Mouse (Mus musculus) c-Kit-positive CD71-positive TER-119-negative erythroid progenitor cells, embryonic 14.5 days (primary cell): Measurements from ENCODE around the gene Phc2.
"Not testable (repeated sequence)": the region's sequence is repeated elsewhere in the genome, so short reads cannot be mapped to it uniquely, and the experiment has no call there.

Experiments
- DNase-seq: peaks from one replicate; pipeline ENCODE4 v3.0.0-alpha.2; 2013; ENCODE audit warnings: low read depth

The Phc2 gene

DNA sequence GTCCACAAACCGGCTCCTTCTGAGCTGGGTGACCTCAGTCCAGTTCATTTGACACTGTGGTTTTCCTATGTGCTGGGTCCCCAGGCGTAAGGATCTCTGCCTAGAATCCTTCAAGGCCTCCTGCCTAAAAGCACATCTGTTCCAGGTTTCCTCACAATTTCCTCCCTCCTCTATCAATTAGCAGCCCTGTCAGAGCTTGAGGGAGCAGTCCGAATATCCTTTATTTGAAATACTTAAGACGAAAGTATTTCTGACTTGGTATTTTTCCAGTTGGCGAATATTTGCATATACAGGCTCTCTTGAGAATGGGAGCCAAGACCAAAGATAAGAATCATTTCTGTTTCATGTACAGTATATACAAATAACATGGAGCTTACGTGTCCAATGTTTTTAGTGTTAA lies 8.6 kb upstream of the Phc2 start:
- no peak for DNase-seq

DNA sequence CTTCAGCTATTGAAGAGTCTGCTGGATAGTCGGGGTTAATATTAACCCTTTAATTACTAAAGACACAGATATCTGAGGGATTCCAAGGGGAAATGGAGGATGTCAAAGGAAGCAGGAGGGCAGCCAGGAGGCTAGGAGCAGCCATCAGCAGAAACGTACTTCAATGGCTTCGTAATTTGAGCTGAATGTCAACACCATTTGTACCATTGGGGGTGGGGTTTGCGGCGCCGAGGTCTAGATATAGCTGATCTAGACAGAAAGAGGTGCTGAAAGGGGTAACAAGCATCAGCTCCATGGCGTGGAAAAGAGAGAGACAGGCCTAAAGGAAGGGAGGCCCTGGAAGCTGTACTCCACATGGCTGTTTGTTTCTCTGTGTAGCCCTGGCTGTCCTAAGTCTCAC lies 7.7 kb upstream of the Phc2 start:
- DNase-seq, result no peak

DNA sequence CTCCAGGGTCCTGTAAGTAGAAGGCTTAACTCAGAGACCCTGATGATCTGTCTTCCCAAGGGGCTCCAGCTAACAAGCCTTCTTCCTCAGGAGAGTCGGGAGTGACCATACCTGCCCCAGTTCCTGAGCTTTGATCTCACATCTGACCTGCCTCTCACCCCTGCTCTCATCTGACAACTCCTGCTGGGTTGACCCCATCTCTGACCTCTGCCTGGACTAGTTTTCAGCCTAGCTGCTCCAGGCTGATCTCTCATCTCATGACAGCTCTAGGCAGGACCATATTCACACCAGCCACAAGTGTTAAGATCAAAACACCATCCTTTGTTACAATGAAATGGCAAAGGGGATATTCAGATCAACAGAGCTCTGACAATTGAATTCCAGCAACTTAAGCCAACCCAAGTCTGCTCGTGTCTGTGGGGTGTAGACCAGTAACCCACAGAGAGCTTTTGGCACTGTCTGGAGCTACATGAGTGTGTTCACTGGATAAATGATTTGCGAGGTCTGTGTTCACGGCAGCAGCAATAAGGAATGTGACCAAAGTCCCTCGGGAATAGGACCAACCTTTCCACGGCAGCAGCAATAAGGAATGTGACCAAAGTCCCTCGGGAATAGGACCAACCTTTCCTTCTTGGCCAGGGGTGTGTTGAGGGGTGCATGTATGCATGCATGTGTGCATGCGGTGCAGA lies 5.8 kb upstream of the Phc2 start:
- DNase-seq, result no peak

DNA sequence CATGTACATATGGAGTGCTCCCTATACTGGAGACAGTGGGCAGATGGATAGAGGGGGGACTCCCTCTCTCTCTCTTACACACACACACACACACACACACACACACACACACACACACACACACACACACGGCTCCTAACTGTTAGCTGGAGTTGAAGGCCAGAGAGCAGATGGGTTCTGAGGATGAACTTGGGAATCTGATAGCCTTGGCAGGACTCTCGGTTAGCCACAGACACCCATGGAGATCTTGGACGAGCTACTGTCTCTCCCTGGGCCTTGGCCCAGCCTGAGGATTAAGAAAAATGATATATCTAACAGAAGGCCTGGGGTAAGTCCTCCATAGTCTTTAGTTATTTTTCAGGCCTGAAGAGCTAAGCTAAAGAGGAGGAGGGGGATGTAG lies 3.0 kb upstream of the Phc2 start:
- DNase-seq, result no peak

DNA sequence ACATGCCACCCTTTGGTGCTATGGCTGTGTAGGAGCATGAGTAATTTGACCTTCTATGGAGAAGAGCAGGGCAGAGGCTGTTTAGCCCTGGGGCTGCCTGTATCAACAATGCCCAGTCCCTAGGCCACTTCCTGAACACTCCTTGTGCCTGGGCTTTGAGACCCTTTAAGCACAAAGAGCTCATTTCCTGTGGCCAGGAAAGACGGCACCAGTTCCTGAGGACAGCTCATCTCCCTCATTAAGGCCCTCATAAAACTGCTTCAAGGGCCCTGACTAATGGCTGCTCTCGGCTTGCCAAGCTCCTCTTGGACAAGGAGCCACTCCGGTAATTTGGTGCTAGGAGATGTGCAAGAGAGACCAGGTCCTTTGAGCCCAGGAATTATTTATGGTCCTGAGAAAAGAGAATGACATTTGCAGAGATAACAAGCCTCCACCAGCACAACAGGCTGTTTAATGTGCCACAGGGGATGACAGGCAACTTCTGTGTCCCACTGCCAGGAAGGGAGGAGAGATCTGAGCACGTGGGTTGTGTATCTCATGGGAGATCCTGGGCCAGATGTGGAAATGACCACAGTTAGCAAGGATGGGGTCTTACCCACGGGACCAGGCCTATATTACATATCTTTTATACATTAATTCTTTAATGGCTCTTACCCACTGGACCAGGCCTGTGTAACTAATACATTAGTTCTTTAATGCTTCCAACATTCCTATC lies 1.8 kb upstream of the Phc2 start:
- no peak for DNase-seq

DNA sequence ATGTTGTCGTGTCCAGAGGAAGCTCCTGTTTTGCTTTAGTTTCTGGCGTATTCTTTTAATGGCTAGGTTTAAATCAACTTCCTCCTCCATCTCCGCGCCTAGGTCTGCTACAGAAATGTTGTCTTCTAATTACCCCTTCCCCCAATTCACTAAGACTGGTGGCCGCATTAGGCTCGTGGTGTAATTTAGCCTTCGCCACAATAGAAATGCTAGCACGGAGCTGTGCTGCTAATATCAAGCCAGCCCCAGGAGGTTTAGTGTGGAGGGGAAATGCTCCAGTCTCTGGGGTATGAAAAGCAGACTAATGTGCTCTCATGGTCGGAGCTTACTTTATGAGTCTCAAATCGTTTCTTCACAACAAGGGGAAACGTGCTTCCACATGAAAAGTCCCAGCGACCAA lies 944 bp downstream of the Phc2 start:
- no peak for DNase-seq

DNA sequence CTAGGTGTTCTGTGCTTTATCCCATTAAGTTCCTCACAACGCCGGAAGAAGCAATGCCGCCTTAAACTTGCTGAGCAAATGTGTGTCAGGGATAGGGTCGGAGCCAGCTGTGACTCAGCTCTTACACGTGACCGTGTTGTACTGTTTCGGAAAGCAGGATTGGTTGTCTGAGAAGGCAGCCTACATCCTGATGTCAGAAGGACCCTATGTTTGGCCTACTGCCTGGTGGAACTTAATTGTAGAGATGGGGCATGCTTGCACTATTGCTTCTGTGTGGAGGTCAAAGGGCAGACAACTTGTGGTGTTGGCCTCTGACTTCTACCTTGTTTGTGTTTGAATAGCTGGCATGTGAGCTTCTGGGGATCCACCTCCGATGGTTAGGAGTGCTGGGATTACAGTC lies 5.7 kb downstream of the Phc2 start:
- DNase-seq, result no peak

DNA sequence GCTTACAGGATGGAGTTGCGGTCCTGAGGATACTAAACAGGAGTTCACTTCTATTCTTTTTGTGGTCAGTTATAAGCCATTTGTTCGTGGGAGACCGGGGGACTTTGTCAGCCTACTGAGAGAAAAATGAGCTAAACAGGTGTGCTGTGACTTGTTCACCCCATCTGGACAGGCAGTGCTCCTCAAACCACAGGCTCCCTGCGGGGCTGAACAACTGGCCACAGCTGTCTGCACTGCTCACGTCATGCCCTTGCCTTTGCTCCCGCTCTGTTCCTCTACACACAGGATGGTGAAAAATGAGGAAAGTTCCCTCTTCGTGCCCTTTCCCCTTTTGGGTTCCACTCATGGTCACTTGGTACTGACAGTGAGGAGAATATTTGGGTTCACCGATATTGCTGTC lies 6.6 kb downstream of the Phc2 start:
- no peak for DNase-seq

DNA sequence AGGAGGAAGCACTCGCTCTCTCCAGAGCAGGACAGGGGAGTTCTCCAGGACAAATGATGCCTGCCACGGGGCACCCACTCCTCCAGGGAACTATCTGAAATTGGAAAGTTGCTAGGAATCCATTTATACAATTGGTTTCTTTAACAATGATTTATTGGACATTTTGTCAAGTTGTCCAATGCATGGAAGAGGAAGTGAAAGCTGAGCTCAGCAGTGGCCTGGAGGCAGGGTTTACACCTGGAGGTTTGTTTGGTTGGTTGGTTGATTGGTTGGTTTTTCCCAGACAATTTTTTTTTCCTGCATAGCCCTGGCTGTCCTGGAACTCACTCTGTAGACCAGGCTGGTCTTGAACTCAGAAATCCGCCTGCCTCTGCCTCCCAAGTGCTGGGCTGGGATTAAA lies 9.5 kb downstream of the Phc2 start:
- DNase-seq, result no peak

DNA sequence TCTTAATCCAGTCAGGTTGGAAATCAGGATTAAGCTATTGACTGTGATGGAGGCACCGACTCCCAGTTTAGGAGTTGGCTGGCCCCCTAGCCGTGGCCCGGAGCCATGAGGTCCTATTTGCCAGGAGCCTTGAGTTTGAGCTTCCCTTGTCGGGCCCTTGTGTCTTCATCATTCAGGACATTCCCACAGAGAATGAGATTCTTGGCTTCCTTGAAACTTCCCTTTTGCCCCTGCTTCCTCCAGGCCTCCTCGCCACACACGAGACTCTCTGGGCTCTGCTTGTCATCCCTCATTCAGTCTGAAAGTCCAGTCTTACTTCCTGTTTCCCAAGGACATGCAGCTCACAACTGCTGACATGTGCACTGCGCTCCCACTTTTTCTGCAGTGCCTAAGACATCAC lies 11.9 kb downstream of the Phc2 start:
- not testable (repeated sequence) for DNase-seq

DNA sequence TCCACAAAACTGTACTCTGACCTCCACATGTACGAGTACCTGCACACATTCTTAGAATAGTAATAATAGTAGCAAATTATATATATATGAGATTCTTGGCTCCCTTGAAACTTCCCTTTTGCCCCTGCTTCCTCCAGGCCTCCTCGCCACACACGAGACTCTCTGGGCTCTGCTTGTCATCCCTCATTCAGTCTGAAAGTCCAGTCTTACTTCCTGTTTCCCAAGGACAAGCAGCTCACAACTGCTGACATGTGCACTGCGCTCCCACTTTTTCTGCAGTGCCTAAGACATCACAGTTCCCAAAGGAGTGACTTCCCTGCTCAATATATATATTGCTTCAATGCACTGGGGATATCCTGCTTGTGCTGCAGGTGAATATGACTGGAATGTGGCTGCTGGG lies 12.7 kb downstream of the Phc2 start:
- DNase-seq, result not testable (repeated sequence)

DNA sequence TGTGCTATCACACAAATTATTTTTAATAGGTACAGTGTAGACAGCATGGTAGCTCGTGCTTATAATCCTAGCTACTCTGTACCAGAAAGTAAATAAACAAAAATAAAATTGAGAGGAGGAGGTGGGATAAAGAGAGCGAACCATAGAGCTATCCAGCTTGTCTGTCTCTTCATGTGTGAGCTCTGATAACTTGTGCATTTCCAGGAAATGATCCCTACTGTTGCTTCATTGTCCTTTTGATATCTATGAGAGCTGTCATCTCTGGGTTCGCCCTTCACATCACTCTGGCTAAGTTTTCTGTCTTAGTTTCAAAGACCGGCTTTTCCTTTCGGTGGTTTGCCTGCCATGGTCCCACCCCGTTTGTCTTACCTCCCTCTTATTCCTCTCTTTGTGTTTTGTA lies 14.7 kb downstream of the Phc2 start:
- DNase-seq, result peak; percentile 66

DNA sequence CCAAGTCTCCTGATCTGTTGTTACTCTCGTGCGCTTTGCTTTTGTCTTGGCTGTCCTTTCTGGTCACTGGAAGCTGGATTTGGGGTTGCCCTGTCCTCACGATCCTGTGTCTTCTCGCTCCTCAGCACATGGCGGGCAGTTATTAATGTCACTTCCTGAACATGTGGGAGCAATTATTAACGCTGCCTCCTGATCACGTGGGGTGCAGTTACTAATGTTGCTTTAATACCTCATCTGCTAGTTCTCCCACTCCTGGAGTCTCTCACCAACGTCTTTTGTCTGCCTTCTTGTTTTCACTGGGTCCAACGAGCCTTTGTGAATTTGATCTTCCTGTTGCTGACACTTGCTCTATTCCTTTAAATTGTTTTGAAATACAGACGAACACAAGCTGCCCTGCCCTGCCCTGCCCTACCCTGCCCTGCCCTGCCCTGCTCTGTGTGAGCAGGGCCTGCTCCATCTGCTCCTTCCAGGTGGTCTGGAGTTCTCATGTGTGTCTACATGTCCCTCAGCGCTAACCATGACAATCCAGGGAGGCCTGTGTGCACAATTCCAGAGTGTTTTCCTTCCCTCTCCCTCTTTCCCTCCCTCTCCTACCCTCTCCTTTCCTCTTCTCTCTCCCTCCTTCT lies 16.2 kb downstream of the Phc2 start:
- DNase-seq, result no peak

DNA sequence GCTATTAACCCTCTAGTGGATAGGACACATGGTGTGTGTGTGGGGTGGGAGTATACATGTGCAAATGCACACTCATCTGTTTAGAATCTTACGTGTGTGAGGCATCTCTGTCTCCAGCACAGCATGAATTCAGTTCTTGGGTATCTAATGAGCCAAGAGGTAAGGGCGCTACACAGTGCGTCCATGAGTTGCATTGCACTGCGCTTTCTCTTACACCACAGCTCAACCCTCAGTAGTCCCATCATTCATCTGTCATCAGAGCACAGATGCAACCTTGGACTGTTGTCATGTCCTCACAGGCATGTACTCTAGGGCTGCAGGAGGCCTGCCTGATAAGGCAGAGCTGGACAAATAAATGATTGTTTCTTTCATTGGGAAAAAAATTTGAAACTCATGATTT lies 18.0 kb downstream of the Phc2 start:
- DNase-seq, result no peak

DNA sequence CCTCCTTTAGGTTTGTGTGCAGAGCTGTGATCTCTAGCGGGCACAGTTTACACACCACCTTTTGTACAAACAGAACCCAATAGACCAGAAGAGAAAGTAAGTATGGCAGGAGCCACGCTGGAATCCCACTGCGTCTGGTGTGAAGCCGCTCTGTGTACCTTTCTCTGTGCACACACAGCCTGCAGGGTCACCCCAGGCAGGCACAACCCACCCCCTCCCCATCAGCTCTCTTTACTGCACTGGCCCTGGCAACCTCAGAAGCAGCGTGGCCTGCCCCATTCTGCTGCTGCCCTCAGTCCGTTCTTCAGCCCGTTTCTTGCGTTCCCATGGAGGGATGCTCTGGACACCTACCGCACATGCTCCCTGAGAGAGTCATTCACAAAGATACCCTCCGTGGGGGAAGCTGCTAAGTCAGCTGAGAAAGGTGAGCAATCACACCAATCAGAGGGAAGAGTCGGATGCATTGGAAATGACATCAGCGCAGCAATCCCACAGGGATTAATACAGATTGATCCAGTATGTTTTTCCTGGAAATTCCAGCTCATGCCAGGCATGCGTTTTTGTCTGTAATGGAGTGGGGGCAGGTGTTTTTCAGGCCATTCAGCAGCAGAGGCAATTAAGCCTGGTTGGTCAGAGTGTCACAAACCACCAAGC lies 24.2 kb downstream of the Phc2 start:
- no peak for DNase-seq

DNA sequence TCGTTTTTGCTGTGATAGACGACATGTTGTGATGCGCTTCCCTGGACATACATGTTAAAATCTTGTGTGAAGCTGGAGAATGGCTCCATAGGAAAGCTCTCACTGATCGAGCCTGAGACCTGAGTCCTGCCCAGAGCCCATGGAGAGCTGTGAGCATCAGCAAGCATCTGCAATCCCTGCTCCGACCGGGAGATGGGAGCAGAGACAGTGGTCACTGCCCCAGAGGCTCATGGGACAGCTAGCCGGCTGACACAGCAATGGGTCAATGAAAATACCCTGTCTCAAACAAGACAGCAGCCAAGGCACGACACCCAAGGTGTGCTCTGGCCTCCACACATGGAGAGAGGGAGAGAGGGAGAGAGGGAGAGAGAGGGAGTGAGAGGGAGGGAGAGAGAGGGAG lies 26.6 kb downstream of the Phc2 start:
- DNase-seq, result no peak

DNA sequence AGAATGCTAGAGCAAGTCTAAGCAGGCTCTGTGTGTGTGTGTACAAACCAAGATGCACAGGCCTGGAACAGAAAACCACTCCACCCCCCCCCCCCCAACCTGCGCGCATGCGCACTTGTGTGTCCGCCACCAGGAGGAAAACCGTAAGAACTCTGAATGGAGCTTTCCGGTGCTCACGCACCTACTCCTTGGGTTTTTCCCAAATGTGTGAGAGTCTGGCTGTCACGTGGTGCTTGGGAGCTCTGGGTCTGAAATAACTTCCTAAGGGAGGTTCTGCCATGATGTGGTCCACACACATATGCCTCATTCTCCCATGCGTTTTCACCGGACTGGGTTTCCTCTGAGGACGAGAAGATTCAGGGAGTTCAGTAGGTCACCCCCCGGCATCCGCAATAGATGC lies 27.8 kb downstream of the Phc2 start:
- no peak for DNase-seq

DNA sequence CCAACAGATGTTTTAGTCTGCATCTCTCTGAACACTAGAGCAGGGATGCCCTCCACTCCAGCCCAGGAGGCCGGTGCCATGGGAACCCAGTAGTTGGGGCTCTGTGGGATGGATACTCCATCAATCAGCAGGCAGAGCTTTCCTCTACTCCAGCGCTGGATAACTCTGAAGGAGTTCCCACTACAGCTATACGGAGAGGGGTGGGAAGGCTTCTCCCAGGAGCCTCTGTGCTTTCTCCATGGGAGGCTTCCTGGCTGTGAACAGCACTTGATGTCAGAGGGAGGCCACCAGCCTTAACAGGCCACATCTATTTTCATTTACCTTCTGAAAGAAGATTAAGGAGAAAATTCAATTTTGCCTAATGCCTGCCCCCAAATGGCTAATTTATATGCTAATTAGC lies 29.2 kb downstream of the Phc2 start:
- DNase-seq, result no peak

DNA sequence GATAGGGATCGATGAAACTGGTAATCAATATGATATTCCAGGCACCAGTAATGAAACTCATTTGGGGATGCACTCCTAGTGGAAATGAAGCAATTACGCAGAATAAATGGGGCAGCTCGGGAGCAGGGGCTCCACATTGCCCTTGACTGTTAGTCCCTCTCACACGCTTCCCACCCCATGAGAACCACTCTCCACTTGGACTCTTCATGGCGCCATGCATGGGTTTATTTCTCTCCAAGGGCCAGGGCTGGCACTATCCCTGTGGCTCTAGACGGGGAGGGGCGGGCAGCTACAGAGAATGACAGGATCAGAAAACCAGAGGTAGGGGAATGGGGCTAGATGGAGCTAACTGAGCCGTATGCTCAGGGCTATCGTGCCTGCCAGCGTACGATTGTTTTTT lies 29.6 kb downstream of the Phc2 start:
- DNase-seq, result no peak

DNA sequence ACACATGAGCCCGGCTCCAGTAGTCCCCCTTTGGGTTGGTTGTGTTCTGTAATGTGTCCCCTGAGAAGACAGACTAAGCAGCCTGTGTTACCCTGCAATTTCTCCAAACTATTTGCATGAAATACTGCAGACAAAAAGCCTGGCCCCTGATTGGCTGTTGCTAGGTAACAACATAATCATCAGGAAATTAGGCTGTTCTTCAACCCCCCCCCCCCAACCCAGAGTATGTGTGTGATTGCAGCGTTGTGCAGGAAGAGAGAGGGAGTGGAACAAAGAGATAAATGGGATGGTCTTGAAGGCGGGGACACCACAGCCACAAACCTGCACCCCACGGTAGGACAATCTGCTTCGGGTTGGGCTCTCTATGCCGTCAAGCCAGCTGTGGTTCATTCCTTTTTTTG lies 34.0 kb downstream of the Phc2 start:
- DNase-seq, result no peak

DNA sequence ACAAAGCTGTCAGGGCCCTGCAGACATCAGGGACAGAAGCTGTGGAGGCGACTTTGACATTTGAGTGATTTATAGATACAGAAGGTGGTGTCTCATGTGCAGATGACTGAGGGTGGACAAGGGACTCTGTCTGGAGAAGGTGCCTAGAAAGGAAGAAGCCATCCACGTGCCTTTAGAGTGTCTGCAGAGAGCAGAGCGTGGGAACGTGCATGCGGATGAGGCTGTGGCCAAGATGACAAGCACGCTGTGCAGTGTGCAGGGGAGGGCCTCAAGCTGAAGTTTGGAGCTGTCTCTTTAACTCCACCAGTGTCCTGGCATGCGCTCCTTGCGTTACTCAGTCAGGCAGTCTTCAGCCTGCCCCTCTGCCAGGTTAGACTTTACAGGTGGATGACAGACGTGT lies 34.5 kb downstream of the Phc2 start:
- DNase-seq, result no peak

DNA sequence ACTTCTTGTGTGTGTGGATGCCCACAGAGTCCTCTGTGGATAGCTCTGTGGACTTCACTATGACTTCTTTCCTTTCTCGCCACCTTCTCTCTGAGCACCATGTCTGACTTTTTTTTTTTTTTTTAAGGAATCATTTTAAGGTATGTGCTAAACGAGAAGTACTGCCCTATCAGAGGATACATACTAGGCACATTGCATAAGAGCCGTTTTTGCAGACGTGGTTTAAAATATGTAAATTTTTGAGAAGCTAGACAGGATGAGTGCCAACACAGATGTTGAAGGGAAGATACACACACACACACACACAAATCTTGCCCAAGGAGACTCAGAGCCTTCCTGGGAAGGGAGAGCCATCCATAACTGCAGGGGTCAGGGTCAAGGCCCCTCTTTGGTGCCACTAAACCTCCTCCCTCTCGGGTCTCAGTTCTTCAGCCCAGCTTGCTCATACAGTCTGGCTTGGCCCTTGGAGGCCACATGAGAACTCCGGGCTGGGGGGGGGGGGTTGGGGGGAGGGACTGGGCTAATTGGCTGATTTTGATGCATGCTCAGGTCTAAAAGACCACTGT lies 35.3 kb downstream of the Phc2 start:
- no peak for DNase-seq

DNA sequence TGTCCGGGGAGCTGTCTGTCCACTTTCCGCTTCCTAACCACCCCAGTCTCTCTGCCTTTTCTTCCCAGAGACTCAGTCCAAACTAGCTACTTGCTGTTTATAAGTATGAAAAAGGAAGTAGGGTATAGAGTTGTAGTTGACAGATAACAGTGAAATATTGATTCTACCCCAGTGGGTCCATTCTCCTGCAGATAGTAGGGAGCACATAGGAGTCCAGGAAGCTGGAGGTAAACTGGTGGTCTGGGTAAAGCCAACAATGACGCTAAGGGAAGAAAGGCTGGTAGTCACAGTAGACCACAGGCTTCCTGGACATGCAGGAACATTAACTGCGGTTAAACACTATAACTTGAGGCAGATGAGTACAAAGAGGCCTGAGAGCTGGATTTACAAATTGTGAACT lies 36.7 kb downstream of the Phc2 start:
- no peak for DNase-seq
